Mouse (Mus musculus) c-Kit-positive CD71-positive TER-119-positive erythroid progenitor cells, embryonic 14.5 days (primary cell): ENCODE measurements at regions not wholly inside any gene's neighbourhood (a gene's known extent, or its start where the extent isn't known, plus 50 kb on each side); places are given as distances from the start of the nearest gene placed in this dataset.

Source experiments
- DNase-seq: peaks from one replicate; pipeline ENCODE4 v3.0.0-alpha.2; 2013; ENCODE audit warnings: low spot score

DNA sequence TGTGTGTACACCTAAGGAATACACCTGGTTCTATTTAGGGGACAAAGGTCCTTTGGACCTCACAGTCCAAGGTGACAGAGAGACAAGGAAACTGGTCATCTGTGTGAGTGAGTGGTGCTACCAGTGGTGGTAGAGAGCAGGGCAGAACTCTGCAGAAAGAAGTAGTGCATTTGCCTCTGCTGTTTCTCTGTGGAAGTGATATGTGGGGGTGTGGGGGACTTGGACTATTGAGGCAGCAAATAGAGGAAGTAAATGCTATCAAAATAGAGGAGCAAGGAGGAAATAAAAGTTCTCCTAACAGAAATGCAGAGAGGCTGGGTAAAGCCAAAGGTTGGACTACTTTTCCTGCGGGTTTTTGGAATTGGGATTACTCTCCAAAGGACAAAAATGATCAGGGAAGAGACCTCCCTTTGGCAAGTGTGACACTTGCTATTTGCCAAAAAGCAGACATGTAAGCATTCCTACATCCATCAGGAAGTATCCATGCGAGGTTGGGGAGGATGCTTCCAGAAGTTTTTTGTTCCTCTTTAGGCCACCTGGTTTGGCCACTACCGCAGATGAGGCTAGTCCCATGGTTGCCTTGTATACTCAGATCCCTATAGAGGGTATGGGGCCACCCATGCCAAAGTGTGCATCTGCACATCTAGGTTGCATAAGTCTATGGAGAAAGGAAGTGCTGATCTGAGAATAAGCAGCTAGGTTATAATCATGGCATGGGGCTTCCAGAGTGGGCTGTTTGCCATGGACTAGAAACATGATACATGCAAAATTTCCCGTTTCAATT lies 285.0 kb upstream of the Klf4 start:
- no peak for DNase-seq

DNA sequence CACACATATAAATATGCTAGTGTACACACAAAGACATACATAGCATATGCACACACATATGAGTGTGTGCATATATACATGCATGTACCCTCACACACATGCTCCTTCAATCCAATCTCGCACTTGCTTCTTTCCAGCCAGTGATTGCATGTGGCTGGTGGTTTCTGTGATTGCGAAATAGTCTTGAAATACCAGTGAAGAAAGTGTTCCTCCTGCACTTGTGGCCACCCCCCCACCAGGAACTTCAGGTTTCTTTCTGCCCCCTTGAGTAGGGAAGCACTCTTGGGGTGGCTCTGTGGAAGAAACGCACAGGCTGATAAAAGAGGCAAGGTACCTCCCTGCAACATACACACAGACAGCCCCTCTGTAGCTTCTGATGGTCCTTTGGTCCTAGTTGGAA lies 283.6 kb upstream of the Klf4 start:
- no peak for DNase-seq

DNA sequence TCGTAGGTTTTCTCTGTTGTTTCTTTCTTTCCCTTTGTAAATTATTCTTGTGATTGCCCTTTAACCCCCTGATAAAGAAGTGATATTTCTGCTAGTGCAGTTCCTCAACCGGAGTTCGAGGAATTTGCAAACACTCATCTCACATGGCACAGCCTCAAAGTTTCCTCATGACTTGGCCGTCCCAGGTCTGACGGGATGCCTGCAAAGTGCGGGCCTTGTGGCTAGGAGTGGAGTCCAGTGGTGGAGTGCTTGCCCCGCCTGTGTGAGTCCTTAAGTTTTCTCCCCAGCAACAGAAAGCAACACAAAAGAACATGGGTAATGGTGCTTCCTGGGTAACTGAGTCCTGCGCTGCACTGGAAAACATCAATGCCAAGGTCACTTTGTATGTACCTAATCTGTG lies 280.6 kb upstream of the Klf4 start:
- no peak for DNase-seq

DNA sequence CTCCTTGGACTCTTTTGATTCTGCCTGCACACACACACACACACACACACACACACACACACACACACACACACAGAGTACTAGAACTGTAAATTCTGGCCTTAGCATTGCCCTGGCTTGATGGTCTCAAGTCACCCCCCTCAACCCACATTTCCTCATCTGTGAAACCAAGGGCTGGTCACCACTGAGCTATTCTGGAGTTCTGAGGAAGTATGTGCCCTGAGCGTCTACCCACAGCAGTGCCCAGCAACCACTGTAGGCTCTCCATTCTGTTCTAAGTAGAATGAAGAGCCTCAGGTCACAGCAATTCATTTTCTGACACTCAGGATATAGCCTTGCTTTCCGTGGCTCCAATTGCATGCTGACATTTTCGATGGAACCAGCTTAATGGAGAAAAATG lies 279.4 kb upstream of the Klf4 start:
- no peak for DNase-seq

DNA sequence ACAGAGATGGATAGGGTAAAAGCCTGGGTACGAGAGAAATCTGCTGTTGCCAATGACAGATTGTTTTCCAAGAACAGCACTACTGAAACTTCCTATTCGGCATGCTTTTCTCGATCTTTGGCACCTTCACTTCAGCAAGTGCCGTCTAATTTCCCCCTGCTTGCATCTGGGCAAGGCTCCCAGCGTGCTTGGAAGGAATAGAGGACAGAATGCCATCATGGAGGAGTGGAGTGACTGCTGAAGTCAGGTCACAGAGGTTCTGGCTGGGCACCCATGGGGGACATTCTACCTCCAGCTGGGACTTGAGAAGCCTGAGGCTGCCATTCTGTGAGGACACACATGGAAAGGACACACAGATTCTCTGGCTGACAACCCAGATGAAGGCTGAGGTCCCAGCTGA lies 276.2 kb upstream of the Klf4 start:
- no peak for DNase-seq

DNA sequence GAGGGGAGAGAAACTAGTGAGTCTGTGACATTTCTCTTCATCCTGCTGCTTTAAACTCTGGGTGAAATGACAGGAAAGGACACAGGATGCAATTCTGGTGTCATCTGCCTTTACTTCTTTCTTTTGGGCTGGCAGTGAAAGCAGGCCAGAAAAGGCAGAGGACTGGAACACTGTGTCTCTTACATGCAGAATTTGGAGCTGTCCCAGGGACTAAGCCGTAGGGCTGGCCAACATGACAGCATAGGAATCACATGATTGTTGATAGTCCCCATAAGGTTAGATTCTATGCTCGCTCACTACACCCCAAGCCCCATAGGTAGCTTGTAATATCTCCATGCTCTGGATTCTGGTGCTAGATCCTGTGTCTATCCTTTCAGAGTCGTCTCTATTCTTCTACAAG lies 274.5 kb upstream of the Klf4 start:
- no peak for DNase-seq

DNA sequence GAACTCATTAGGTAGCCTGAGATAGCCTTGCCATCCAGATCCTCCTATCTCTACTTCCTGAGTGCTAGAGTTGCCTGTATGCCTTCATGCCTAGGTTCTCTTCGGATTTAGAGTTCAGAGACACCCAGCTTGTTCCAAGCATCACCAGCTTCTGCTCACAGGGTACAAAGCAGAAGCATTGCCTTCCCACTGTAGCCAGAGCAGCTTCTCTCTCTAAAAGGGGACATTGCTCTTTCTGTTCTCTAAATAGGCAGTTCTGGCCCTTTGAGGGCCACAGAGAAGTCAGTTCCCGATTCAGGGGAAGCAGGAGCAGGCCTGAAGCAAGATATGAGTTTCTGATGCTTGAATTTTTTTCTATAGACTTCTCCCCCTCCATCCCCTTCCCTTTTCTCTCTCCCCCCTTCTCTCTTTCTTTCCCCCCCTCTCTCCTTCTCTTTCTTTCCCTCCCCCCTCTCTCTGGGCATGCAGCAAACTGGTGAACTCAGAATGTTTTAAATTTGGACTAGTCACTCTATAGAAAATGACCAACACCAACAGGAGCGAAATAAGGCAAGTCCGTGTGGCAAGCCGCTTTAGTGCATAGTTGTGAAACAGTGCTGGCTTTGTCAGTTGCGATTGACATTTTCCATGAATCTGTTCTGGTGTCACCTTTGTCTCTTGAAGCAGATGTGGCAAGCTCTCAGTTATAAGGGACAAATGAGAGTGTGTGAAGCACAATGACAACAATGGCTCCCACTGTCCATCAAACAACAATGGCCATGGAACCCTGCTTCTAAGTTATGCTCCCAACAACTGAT lies 273.2 kb upstream of the Klf4 start:
- no peak for DNase-seq

DNA sequence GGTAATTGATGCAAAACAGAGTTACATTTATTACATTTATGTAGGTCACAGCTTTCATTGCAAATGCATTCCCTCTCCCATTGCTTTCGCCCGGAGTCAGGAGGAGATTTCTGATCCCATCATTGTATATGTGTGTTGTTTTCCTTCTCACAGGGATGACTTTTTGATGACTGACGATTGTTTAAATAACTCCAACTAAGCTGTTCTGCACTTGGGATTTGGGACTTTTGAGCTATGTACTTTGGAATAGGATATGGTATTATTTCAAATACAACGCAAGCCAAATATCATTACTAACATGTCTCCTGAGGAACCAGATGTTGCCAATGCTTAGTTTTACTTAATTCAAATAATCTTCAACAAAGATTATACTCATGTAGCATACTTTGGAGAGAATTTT lies 269.8 kb upstream of the Klf4 start:
- DNase-seq: no peak

DNA sequence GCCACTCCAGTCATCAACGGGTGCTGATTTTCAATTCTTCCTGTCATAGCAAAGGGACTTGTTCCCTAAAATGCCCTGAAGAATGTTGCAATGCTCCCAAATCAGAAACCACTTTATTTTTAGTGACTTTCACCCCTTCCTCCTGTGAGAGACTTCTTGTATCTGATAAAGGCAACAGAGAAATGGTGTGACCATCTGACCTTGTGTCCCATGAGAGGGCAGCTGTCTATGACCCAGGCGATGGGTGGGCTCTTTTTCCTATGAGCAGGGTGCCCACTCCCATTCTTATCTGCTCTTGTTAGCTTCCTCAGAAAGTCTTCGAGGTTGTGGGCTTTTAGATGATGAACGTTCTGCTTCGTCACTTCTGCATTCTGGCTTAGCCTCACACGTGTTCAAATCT lies 265.8 kb upstream of the Klf4 start:
- DNase-seq: no peak

DNA sequence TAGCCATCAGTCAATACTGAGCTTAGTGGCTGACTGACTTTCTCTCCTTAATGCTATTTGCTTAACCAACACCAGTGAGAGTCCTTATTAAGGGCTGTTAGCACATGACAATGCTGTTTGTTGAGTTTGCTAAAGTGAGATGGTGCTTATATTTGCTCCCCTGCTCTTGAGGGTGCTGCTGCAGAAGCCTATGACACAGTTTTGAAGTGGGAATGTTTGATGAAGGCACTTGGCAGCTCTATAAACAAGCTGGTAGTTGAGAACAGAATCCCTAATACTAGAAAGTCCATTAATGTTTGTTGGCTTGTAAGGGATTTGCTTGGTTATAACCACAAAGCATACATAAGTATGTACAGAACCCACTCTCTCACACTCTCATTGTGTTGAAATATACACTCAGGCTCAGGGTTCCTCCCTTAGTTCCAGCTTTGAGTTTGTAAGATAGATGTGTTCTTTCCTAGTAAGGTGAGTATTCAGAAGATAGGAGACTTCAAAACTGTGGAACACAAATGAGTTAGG lies 249.1 kb upstream of the Klf4 start:
- no peak for DNase-seq

DNA sequence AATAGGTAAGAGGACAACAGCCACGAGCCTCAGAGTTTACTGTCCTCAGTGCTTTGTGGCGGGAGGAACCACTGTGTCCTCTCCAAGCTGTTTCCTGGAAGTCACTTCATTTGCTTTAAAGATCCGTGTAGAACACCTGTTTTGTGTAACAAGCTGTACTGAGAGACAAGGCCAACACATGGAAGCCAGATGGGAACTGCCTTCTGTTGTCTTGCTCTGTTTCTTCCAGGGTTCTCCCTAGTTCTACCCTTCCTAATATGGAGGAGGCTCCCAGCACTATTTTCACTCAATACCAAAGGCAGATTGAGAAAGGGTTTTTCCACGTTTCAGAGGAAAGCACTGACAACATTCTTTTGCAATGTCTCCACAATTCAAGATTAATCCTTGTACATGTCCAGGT lies 247.3 kb upstream of the Klf4 start:
- no peak for DNase-seq

DNA sequence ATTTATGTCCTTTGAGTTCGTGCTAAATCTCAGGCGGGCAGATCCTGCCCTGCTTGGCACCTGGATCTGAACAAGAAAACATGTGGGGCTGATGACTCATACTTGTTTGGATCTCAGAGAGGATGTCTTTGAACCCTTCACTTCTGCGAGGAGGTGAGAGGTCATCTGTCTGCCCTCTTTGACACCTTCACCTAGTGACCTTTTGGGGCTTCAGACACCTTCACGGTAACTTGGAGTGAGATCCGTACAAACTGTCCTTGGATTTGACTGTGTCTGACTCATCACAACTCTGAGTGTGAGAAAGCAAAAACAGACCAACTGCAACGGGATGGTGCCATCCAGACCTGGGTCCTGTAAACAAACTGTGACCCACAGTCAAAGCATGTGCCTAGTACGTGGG lies 243.6 kb upstream of the Klf4 start:
- DNase-seq: no peak

DNA sequence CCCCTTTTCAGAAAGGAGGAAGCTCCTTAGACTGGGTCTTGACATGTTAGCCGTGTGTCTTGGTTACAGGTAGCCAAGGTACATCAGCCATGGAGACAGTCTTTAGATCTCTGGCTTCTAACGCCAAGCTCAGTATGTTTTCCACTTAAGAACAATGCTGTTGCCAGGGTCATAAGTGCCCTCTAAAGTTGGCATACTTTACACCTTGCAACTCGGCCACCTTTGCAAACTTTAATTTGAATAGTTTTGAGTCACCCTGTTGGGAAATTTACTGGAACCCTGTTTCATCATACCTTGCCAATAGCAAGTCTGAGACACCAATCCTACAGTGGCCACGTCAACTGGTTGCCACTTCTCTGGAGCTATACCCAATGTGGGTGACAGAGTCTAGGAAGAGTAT lies 242.3 kb upstream of the Klf4 start:
- DNase-seq: no peak

DNA sequence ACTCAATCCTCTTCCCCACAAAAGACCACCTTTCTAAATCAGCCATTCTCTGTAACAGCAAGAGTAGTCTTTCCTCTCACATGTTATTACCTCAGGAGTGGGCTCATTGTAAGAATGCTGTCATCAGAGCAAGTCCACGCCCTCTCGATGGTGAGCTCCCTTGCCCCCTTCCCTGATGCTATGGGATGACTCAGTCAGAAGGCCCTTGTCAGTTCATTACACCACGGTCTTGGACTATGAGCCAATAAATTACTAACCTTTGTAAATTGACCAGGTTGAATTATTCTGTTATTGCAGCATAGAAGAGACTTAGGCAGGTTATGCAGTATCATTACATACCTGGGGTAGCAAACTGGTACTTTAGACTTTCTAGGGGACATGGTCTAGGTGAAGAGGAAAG lies 237.4 kb upstream of the Klf4 start:
- DNase-seq: no peak

DNA sequence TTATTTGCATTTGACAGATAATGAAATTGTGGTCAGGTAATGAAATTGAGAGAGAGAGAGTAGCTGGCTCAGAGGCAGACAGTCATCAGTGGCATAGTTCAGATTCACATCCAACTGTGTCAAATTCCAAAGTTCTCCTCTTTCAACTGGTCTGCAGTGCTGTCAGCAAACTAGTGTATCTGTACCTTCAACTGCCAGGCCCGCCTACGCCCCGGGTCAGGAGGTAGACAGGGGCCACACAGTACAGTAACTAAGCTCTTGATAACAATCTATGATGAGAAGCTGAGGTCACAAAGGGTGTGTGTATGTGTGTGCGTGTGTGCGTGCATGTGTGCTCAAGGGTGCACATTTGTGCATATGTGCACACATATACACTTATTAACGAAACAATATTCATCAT lies 236.1 kb upstream of the Klf4 start:
- no peak for DNase-seq

DNA sequence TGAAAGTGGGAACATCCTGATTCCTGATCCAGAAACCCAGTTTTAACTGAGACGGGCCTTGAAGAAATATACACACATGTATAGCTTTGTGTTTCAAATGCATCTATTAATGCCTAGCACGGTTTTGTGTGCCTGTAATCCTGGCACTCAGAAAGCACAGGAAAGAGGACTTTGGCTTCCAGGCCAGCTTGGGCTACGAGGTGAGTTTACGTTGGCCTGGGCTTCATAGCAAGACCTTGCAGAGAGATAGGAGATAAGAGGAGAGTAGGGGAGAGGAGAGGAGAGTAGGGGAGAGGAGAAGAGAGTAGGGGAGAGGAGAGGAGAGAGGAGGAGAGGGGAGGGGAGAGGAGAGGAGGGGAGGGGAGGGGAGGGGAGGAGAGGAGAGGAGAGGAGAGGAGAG lies 234.9 kb upstream of the Klf4 start:
- DNase-seq: no peak

DNA sequence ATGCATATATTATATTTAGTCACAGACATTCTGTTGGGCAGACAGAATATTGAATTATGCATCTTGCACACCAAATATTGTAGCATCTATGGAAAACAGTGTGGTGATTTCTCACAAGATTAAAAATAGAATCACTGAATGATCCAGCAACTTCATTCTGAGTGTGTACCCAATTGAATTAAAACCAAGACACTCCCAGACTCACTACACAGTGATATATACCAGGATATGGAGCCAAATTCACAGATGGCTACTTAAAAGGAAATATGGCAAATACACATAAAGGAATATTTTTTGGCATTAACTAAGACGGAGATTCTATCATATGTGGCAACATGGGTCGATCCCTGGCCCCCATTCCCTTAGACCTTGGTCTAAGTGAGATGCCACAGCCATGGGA lies 233.5 kb upstream of the Klf4 start:
- DNase-seq: no peak

DNA sequence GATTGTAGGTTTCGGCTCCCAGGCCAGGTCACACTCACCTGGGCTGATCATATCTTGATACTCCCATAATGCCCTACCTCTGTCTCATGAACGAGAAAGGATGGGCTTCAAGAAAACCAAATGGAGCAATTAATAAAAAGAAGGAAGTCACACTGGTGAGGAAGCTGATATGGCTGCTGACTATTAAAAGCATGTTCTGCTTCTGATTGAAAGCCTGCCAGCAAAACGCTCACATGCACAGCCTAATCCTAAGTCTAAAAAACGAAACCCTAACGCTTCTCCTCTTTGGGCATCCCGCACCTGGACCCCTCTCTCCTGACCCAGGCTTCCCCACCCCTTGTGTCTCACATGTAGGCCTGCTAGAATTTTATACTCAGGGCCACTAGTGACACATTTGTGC lies 230.8 kb upstream of the Klf4 start:
- no peak for DNase-seq

DNA sequence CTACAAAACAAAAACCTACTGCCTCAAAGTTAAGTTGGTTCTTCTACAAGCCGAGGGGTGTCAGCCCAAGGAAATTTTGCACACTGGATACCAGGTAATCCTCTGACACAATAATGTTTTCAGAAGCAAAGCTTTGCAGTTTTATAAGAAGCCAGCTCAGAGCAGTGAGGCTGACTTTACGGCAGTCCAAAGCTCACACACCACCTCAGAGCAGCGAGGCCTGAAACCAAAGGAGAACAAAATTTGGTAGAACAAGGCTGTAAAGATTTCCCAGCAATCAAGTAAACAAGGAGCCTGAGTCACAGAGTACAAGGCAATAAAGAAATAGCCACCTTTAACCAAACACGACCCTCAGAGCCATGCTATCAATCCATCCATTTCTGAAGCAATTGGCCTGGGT lies 230.1 kb upstream of the Klf4 start:
- DNase-seq: no peak

DNA sequence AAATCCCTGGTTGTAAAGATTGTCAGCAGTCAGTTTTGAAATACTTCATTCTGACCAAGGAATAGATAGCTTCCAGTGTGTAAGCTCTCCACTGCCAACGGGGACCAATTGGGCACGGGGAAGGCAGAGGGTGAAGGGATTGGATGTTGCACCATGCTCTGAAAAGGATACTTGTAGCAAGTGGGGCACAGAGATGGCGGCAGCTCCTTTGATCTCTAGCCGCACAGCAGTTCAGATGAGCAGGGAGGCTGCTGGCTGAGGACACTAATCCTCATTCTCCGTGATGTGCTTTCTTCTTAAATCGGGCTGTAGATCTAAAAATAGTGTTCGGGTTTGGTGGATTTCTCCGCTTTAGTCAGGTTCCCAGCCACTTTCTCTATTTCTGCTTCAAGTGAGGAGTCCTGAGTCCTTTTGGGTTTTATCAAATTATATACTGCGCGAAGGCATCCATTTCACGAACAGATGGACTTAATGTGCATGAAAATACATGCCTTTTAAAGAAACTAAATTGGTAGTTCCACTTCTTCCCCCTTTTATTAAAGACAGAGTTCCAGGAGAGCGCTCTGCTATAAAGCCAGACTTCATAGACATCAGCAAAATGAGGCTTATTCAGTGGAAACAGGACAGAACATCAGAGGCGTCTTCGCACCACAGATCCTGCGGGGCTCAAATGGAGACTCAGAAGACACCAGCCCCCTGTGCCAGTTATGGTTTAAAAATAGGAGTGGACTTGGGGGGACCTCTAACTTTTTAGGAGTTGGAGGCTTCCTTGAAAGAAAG lies 225.1 kb upstream of the Klf4 start:
- DNase-seq: no peak

DNA sequence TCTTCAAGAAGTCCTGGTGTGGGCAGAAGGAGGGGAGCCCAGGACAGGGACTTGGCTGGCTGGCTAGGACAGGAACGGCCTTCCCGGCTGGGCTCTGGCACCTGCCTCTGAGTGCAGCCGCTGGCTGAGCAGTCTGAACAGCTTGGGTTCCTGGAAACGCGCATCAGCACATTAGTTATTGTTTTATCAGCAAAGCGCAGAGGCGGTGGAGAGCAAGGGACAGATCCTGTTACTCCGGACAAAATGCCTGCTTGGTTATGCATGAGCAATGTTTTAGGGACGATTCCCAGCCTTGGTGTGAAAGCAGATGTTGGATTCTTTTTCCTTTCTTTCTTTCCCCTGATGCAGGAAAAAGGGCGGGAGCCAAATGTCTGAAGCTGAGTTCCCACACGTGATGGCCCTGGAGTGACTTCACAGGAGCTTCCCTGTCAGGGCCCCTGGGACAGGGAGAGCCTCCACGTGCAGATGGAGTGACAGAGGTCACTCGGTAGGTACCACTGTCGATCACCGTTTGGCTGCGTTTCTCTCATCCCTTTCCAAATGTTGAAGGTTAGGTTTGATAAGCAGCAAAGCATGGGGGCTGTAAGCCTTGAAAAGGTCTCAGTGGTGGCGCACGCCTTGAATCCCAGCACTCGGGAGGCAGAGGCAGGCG lies 217.8 kb upstream of the Klf4 start:
- no peak for DNase-seq

DNA sequence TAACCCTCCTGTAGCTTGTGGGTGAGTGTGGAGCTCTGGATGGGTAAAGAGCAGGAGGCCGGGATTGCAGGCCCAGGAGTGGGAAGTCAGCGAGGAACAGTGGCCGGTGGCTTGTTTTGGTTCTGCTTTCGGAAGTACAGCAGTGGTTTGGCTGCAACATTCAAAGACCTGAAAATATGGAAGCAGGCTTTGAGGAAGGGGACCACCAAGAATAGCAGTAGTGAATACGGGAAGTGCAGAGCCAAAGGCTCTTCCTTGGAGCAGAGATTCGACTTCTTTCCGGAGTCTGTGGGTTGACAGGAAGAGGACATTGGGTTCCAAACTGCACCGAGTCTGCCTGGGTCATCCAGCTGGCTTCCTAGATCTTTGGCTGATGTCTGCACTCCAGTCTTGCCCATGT lies 209.1 kb upstream of the Klf4 start:
- DNase-seq: no peak
